Mouse (Mus musculus) bone marrow, adult 2 months (tissue): ENCODE data around the gene Cpa1.

Experiments used
- CTCF ChIP-seq: fragments of 200-500 bp; IDR thresholded peaks from 2 replicates; pipeline ENCODE4 v1.5.1; 2011; ENCODE audit warnings: low read length, control low read depth; ENCODE audit not compliant: control insufficient read depth, insufficient read depth
- POLR2A ChIP-seq: fragments of 200-500 bp; IDR thresholded peaks from 2 replicates; pipeline ENCODE4 v1.6.1; 2011; ENCODE audit warnings: low read depth, mild to moderate bottlenecking, control low read depth, low read length, borderline replicate concordance; ENCODE audit not compliant: control insufficient read depth

DNA sequence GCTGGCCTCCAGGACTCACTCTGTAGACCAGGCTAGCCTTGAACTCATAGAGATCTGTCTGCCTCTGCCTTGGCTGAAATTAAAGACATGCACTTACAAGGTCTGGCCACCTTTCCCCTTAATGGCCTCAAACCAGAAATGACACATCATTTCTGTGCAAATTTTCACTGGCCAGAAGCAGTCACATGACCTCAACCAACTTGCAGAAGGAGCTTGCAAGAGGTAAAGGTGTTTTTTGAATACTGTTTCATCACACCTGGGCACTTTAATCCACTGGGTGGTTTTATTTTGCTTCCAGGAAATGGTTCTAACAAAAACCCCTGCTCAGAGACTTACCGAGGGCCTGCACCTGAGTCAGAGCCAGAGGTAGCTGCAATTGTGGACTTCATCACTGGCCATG, 9.0 kb upstream of the Cpa1 start:
- TF ChIP-seq CTCF (no peak), POLR2A (no peak)
